Mouse (Mus musculus): Measurements from ENCODE around the gene Plekhg4.

The Plekhg4 gene

GRCm38 (mm10) chr8:105348450-105349095 lies 24.5 kb upstream of the Plekhg4 start, which contains the start of gene Slc9a5:
Slc9a5 (plus strand) TSS chr8:105348843.
- no peak for ATAC-seq (ENCODE audit: insufficient number of reproducible peaks, low FRiP score, low TSS enrichment)

DNA sequence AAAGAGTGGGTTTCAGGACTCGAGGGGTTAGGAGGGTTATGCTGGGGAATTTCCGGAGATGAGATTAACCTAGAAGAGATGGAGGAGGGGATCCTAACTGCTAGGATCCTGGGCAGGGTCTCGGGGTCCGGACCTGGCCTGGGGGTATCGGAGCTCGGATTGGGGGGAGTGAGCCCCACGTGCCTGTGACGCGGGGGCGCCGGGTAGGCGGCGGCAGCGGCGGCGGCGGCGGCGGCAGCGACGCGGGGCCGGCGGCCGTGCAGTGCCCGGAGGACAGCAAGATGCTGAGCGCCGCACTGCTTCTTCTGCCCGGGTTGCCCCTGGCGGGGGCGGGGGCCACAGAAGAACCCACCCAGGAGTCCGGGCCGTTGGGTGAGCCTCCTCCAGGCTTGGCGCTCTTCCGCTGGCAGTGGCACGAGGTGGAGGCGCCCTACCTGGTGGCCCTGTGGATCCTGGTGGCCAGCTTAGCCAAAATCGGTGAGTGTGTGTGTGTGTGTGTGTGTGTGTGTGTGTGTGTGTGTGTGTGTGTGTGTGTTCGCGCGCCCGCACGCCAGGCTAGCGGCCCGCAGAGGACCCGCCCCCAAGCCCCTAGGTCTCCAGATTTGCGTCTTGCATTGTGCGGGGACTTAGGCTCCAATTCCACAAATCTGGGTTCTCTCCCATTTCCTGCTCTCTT lies 23.8 kb upstream of the Plekhg4 start:
- 0 out of 2 replicates have a peak, but pooled peaks have one; percentile 4 for ATAC-seq (ENCODE audit: insufficient number of reproducible peaks, low FRiP score, low TSS enrichment)

DNA sequence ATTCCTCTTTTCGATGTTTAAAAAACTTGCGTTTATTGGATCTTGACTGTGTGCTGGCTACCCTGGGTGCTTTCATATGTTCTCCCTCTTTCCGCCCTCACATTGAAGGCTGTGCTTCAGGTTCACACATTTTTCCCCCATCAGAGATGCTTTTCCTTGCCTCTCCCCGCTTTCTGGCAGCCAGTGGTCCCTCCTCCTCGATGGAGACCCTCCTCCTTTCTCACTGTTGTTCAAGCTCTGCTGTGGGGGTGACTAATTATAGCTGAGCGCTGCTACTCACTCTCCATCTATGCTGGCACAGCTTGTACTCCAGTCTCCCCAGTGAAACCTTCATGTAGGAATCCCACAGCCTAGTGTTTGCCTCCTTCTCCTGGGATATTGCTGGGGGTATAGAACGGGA lies 22.9 kb upstream of the Plekhg4 start:
- ATAC-seq (ENCODE audit: insufficient number of reproducible peaks, low FRiP score, low TSS enrichment): no peak

DNA sequence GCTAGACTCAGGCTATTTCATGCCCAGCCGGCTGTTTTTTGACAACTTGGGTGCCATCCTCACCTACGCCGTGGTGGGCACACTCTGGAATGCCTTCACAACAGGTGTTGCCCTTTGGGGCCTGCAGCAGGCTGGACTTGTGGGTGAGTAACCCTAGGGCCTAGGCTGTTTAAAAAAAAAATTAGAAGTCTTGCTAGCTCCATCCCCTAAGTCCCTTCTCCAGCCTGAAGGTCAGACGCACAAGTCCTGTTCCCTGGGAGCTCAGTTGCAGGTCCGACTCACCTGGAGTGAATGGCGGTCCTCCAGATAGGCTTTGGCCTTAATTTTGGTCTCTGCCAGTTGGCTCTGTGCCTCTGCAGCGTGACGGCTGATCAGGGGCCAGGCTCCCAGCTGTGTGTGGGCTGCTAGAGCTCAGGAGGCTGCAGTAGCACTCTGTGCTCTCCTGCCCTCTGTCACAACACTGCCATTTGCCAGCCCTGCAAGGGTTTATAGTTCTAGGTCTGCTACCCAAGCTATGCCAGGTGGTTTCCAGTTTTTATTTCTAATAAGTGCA lies 19.4 kb upstream of the Plekhg4 start:
- no peak for ATAC-seq (ENCODE audit: insufficient number of reproducible peaks, low FRiP score, low TSS enrichment)

GRCm38 (mm10) chr8:105354549-105354948 lies 18.5 kb upstream of the Plekhg4 start:
- ATAC-seq (ENCODE audit: insufficient number of reproducible peaks, low FRiP score, low TSS enrichment): no peak

DNA sequence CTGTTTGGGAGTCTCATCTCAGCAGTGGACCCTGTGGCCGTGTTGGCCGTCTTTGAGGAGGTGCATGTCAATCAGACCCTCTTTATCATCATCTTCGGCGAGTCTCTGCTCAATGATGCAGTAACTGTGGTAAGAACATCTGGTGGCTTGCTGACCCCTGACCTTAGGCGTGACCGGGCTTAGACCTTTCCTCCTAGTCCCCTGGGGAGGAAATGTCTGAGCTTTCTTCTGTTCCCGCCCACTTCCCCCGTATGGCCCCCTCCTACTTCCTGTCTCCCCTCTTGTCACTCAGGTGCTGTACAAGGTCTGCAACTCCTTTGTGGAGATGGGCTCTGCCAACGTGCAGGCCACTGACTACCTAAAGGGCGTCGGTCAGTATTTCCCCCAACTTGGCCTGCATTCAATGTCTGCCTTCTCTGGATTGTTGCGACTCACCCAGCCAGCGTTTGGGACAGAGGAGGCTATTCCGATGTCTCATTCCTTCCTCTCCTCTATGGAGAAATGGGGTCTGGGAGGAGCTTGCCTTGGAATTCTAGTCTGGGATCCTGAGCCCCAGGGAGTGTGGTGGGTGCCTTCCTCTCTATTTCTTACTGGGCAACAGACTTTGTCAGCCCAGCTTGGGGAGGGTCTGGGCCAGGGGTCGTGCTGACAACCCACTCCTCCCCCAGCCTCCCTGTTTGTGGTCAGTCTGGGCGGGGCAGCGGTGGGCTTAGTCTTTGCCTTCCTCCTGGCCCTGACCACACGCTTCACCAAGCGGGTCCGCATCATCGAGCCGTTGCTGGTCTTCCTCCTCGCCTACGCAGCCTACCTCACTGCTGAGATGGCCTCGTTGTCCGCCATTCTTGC lies 17.7 kb upstream of the Plekhg4 start:
- no peak for ATAC-seq (ENCODE audit: insufficient number of reproducible peaks, low FRiP score, low TSS enrichment)

- no peak for ATAC-seq (ENCODE audit: insufficient number of reproducible peaks, low FRiP score, low TSS enrichment)
Measured at GRCm38 (mm10) chr8:105356681-105357080, 16.4 kb upstream of the Plekhg4 start.

GRCm38 (mm10) chr8:105359208-105359607 lies 13.9 kb upstream of the Plekhg4 start:
- ATAC-seq (ENCODE audit: insufficient number of reproducible peaks, low FRiP score, low TSS enrichment): no peak

DNA sequence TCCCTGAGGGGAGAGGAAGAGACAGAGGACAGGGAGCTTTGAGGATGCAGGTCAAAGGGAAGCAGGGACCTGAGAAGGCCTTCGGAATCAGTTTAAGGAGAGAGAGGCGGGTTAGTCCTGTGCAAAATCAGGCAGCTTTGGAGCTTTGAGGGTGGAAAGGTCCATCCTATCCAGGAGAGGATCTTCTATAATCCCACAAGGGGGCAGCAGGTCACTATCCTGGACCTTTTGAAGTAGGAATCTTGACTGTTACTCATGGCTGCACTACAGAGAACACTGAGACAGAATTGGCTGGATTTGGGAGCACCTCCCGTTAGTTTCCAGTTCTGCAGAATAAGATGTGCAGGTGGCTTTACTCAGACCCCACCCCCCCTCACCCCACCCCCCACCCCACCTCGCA lies 13.4 kb upstream of the Plekhg4 start:
- no peak for ATAC-seq (ENCODE audit: insufficient number of reproducible peaks, low FRiP score, low TSS enrichment)

- ATAC-seq (ENCODE audit: insufficient number of reproducible peaks, low FRiP score, low TSS enrichment): no peak
Measured at GRCm38 (mm10) chr8:105361751-105362702, 11.0 kb upstream of the Plekhg4 start.

DNA sequence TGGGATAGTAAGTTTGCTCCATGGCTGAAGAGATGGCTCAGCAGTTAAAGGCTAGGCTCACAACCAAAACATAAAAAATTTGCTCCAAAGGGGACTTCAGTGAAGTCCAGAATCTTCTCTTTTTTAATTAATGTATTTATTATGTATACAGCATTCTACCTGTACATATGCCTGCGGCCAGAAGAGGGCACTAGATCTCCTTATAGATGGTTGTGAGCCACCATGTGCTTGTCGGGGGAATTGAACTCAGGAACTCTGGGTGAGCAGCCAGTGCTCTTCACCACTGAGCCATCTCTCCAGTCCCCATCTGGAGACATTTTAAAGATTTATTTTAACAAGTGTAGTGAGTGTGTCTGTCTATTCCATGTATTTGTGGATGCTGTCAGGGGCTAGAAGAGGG lies 6.0 kb upstream of the Plekhg4 start:
- ATAC-seq (ENCODE audit: insufficient number of reproducible peaks, low FRiP score, low TSS enrichment): no peak

GRCm38 (mm10) chr8:105372473-105372872 lies 601 bp upstream of the Plekhg4 start:
- 0 out of 2 replicates have a peak, but pooled peaks have one; percentile 32 for ATAC-seq (ENCODE audit: insufficient number of reproducible peaks, low FRiP score, low TSS enrichment)

DNA sequence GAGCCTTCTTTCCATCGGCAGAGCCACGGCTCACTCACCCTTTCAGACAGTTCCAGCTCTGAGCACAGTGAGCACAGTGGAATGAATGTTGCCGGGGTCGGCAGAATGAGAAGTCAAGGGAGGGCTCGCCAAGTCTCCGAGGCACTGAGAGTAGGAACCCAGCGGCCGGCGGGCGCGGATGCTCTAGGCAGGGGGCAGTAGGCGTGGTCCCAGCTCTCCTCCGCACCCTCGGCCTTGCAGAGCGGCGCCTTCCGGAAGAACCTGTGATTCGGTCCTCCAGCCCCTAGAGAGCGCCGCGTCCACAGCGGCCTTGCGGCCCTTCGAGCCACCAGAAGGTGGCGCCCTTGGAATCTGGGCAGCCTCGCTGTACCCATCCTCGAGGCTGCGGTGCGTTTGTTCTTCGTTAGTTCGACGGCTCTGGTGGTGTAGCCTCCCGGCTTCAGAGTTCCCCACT lies 1.5 kb downstream of the Plekhg4 start:
- ATAC-seq (ENCODE audit: insufficient number of reproducible peaks, low FRiP score, low TSS enrichment): no peak

DNA sequence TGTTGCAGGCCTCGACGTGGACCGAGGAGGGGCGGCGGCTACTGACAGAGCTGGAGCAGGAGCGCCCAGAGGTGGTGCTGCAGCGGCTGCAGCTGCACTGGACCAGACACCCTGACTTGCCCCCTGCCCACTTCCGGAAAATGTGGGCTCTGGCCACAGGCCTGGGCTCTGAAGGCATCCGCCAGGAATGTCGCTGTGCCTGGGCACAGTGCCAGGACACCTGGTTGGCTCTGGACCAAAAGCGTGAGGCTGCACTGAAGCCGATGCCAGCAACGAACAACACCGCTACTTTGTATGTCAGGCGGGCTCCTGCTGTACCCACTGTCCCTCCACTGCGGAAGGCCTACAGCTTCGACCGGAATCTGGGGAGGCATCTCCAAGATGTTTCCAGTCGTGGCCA lies 5.6 kb downstream of the Plekhg4 start:
- no peak for ATAC-seq (ENCODE audit: insufficient number of reproducible peaks, low FRiP score, low TSS enrichment)

- ATAC-seq (ENCODE audit: insufficient number of reproducible peaks, low FRiP score, low TSS enrichment): no peak
Measured at GRCm38 (mm10) chr8:105380308-105380707, 7.2 kb downstream of the Plekhg4 start.

GRCm38 (mm10) chr8:105384070-105384469 lies 11.0 kb downstream of the Plekhg4 start:
- no peak for ATAC-seq (ENCODE audit: insufficient number of reproducible peaks, low FRiP score, low TSS enrichment)

DNA sequence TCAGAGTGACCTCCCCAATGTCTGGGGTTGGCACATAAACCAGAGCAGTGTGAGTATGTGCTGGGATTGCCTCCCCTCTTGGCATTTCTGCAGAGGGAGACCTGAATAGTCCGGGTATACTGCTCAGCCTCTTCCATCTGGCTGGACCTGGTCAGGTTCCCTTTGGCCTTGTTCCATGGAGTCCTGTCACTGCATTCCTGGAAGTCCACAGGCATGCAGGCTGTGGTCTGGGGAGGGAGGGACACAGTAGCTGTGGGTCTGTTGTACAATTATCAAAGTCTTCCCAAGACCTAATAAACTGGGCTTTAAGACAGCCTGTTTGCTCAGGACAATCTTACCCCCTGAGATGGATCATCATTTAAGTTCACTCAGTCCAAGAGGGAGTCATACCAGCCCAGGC lies 14.1 kb downstream of the Plekhg4 start:
- no peak for ATAC-seq (ENCODE audit: insufficient number of reproducible peaks, low FRiP score, low TSS enrichment)

- no peak for ATAC-seq (ENCODE audit: insufficient number of reproducible peaks, low FRiP score, low TSS enrichment)
Measured at GRCm38 (mm10) chr8:105389096-105389495, 16.0 kb downstream of the Plekhg4 start.

GRCm38 (mm10) chr8:105393089-105393787 lies 20.2 kb downstream of the Plekhg4 start:
- ATAC-seq (ENCODE audit: insufficient number of reproducible peaks, low FRiP score, low TSS enrichment): no peak
